Mouse (Mus musculus) forebrain, embryonic 14.5 days (tissue): ENCODE measurements around the gene H2-Ab1. TPM values are rescaled to one million over a fixed set of nuclear protein-coding genes. Genes with fewer than 3 reads are reported as not detected.
"Not testable (repeated sequence)": the region's sequence is repeated elsewhere in the genome, so short reads cannot be mapped to it uniquely, and the experiment has no call there.

Source experiments
- ATAC-seq: fragments of 200-750 bp; cut with Nextera tagmentation; 2 replicates; pipeline ENCODE4 v1.8.0; 2017; ENCODE audit warnings: mild to moderate bottlenecking, moderate library complexity
- DNase-seq: peaks from one replicate; pipeline ENCODE4 v3.0.0-alpha.2; 2015; ENCODE audit warnings: low spot score
- H3K27ac ChIP-seq: fragments of 300-500 bp; sonication (generic); 2 replicates; pipeline ENCODE4 v1.5.1; 2014; ENCODE audit warnings: low read depth, mild to moderate bottlenecking, control low read depth, low read length, moderate library complexity
- H3K27me3 ChIP-seq: fragments of 300-500 bp; sonication (generic); replicated peaks from 2 replicates; pipeline ENCODE4 v1.6.1; 2014; ENCODE audit warnings: low read length, control low read depth, mixed read lengths; ENCODE audit not compliant: control insufficient read depth, insufficient read depth
- H3K36me3 ChIP-seq: fragments of 300-500 bp; sonication (generic); 2 replicates; pipeline ENCODE4 v1.6.1; 2014; ENCODE audit warnings: low read length, control low read depth; ENCODE audit not compliant: control insufficient read depth, insufficient read depth
- H3K4me1 ChIP-seq: fragments of 300-500 bp; sonication (generic); 2 replicates; pipeline ENCODE4 v1.6.1; 2014; ENCODE audit warnings: antibody characterized with exemption, low read length, control low read depth; ENCODE audit not compliant: control insufficient read depth, insufficient read depth
- H3K4me2 ChIP-seq: fragments of 300-500 bp; sonication (generic); 2 replicates; pipeline ENCODE4 v1.6.1; 2014; ENCODE audit warnings: mild to moderate bottlenecking, control low read depth, low read length
- H3K4me3 ChIP-seq: fragments of 300-500 bp; sonication (generic); 2 replicates; pipeline ENCODE4 v1.5.1; 2014; ENCODE audit warnings: low read depth, low read length, control low read depth
- H3K9ac ChIP-seq: fragments of 300-500 bp; sonication (generic); 2 replicates; pipeline ENCODE4 v1.6.1; 2014; ENCODE audit warnings: mild to moderate bottlenecking, low read length, control low read depth, moderate library complexity
- H3K9me3 ChIP-seq: fragments of 300-500 bp; sonication (generic); replicated peaks from 2 replicates; pipeline ENCODE4 v1.6.1; 2016; ENCODE audit warnings: low read length, control low read depth, mixed read lengths; ENCODE audit not compliant: control insufficient read depth
- WGBS: fragments of 180-500 bp; shearing (Covaris S2); extraction: QIAGEN DNeasy Blood & Tissue Kit; methylation state at CpG from one replicate; pipeline ENCODE4 v1.1.7; 2014; 5-methylcytosine and 5-hydroxymethylcytosine counted together
- polyA plus RNA-seq: library from polyadenylated mRNA; unstranded; fragments of >200 nt; fragmentation: Nextera tagmentation; extraction: Ambion mirVana; gene quantifications from 2 replicates; pipeline ENCODE4 v1.2.1, GENCODE M21; 2014

H2-Ab1 gene
- polyA plus RNA-seq, 1 experiment from 2014 or later: 1.4 TPM

DNA sequence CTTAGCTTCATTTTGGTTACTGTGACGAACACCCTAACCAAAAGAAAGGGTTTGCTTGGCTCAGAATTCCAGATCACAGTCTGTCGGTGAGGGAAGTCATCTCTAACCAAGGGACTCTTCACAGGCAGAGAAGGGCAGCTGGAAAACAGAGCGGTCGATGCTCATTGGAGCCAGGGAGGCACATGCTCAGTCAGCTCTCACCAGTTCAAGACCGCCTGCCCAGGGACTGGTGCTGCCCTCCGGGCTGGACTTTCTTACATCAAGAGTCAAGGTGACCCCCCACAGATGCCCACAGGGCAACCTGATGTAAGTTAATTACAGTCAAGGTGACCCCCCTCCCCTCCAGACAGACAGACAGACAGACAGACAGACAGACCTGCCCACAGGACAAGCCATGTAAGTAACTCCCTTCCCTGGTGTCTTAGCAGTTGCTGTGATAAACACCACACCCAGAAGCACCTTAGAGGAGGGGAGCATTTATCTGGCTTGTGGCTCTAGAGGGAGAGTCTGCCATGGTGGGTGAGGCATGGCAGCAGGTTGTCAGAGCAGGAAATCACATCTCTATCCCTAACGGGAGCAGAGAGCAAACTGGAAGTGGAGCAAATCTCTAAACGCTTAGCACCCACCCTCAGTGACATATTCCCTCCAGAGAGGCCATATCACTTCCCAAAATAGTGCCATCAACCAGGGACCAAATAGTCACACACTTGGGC is 40.1 kb upstream of the H2-Ab1 start:
- Histone ChIP-seq H3K9me3 (no peaks in the 10 kb centered on the region), H3K4me1 (no peaks in the 10 kb centered on the region), H3K27me3 (peaks cover 19% of the 10 kb centered on the region), H3K27ac (no peak overlapping the region), H3K4me3 (no peak overlapping the region), H3K9ac (no peak overlapping the region), H3K36me3 (no peaks in the 10 kb centered on the region), H3K4me2 (no peak overlapping the region)
- ATAC-seq (no peak), DNase-seq (no peak)
- WGBS: 86% methylated on average over 8 of the region's 8 CpGs

DNA sequence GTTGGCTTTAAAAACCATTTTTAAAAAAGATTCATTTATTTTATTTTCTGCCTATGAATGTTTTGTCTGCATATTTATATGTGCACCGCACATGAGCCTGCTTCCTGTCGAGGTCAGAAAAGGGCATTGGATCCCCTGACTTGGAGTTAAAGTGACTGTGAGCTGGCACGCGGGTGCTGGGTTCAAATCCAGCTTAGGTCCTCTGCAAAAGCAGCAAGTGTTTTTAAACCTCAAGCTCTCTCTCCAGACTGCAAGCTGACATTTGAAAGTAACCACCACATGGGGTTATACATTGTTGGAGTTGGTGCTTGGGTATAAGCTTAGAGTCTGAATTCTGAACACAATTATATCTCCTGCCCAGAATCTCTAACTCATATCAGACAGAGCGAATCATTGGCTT is 39.5 kb upstream of the H2-Ab1 start:
- Histone ChIP-seq H3K4me2 (no peak overlapping the region), H3K4me3 (no peak overlapping the region), H3K27ac (no peak overlapping the region), H3K27me3 (peaks cover 14% of the 10 kb centered on the region), H3K4me1 (no peaks in the 10 kb centered on the region), H3K36me3 (no peaks in the 10 kb centered on the region), H3K9me3 (no peaks in the 10 kb centered on the region), H3K9ac (no peak overlapping the region)
- WGBS: 88% methylated on average over 5 of the region's 5 CpGs
- DNase-seq (no peak), ATAC-seq (no peak)

DNA sequence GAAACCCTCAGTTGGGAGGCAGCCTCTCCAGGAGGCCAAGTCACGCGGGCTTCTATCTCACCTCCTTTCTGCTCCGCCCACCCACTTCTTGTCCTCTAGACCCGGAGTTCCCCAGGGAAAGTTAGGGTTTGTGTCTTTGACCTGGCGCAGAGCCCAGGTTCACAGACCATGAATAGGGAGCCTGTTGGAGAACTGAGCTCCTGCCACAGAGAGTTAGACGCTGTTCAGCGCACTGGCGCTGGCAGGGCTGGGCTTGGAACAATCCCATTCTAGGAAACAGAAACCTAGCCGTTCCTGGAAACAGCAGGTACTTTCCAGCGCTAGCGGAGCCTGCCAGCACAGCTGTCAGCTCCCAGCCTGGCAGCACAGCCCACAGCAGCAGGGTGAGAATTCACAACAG is 38.8 kb upstream of the H2-Ab1 start:
- no peak overlapping the region for H3K4me2 ChIP-seq
- H3K9me3 ChIP-seq: no peaks in the 10 kb centered on the region
- H3K27ac ChIP-seq: no peak overlapping the region
- ATAC-seq (no peak), DNase-seq (no peak)
- no peak overlapping the region for H3K9ac ChIP-seq
- H3K4me1 ChIP-seq: no peaks in the 10 kb centered on the region
- 57% methylated on average over 11 of the region's 11 CpGs for WGBS
- no peak overlapping the region for H3K4me3 ChIP-seq
- H3K27me3 ChIP-seq: peaks cover 8% of the 10 kb centered on the region
- no peaks in the 10 kb centered on the region for H3K36me3 ChIP-seq

DNA sequence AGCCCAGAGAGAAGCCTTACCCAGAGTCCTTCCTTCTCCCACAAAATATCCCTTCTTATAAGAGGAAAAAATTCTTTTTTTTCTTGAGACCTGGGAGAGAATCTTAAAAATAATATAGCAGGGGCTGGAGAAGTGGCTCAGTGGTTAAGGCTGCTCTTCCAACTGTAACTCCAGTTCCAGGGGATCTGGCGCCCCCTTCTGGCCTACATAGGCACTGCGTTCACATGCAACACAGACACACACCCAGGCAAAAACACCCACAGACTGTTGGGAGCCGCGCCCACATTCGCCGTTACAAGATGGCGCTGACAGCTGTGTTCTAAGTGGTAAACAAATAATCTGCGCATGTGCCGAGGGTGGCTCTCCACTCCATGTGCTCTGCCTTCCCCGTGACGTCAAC is 38.4 kb upstream of the H2-Ab1 start:
- H3K4me2 ChIP-seq, H3K4me3 ChIP-seq, ATAC-seq, H3K4me1 ChIP-seq, H3K36me3 ChIP-seq, H3K9ac ChIP-seq, DNase-seq, H3K9me3 ChIP-seq, H3K27ac ChIP-seq, H3K27me3 ChIP-seq: not testable (repeated sequence)
- 90% methylated on average over 8 of the region's 11 CpGs for WGBS

DNA sequence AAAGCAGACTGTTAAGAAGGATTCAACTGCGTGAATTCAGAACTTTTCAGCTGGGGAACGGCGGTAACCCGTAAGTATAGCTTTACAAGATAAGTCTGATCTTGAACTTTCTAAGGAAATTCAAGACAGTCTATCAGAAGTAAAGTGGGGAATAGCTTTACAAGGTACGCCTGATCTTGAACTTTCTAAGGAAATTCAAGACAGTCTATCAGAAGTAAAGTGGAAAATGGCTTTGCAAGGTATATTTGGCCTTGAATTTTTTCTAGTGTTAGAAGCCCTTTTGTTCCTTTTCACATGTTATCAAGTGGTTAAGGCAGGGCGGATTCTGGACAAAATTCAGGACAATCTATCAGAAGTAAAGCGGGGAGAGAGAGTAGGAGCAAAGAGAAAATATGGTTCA is 37.7 kb upstream of the H2-Ab1 start:
- DNase-seq, H3K9me3 ChIP-seq, H3K27ac ChIP-seq, ATAC-seq, H3K36me3 ChIP-seq, H3K4me1 ChIP-seq, H3K4me3 ChIP-seq, H3K4me2 ChIP-seq, H3K27me3 ChIP-seq, H3K9ac ChIP-seq: not testable (repeated sequence)
- WGBS: 100% methylated on average over 3 of the region's 7 CpGs

DNA sequence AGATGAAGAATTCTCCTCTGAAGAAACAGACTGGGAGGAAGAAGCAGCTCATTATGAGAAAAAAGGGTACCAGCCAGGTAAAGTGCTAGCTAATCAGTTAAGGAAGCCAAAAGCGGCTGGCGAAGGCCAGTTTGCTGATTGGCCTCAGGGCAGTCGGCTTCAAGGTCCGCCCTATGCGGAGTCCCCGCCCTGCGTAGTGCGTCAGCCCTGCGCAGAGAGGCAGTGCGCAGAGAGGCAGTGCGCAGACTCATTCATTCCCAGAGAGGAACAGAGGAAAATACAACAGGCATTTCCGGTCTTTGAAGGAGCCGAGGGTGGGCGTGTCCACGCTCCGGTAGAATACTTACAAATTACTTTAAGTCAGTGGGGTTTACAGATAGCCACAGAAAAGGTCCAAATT is 37.1 kb upstream of the H2-Ab1 start:
- not testable (repeated sequence) for H3K9me3 ChIP-seq, H3K4me2 ChIP-seq, H3K27ac ChIP-seq, ATAC-seq, H3K9ac ChIP-seq, H3K4me1 ChIP-seq, H3K36me3 ChIP-seq, H3K4me3 ChIP-seq, H3K27me3 ChIP-seq, DNase-seq
- WGBS: 97% methylated on average over 5 of the region's 16 CpGs

DNA sequence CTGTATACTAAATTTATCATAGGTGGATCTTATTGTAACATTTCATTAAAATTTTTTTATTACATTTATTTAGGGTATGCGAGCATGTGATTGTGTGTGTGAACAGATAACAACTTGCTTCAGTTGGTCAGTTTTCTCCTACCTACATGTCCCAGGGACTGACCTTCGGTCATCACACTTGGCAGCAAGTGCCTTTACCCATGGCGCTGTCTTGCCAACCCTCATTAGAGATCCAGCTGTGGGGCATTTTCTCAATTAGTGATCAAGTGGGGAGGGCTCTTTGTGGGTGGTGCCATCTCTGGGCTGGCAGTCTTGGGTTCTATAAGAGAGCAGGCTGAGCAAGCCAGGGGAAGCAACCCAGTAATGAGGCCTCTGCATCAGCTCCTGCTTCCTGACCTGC is 32.7 kb upstream of the H2-Ab1 start:
- H3K4me2 ChIP-seq: no peak overlapping the region
- H3K4me3 ChIP-seq: no peak overlapping the region
- ATAC-seq: no peak
- 92% methylated on average over 3 of the region's 3 CpGs for WGBS
- H3K4me1 ChIP-seq: no peaks in the 10 kb centered on the region
- H3K27me3 ChIP-seq: no peaks in the 10 kb centered on the region
- no peaks in the 10 kb centered on the region for H3K9me3 ChIP-seq
- H3K27ac ChIP-seq: no peak overlapping the region
- no peak overlapping the region for H3K9ac ChIP-seq
- DNase-seq: no peak
- H3K36me3 ChIP-seq: no peaks in the 10 kb centered on the region

DNA sequence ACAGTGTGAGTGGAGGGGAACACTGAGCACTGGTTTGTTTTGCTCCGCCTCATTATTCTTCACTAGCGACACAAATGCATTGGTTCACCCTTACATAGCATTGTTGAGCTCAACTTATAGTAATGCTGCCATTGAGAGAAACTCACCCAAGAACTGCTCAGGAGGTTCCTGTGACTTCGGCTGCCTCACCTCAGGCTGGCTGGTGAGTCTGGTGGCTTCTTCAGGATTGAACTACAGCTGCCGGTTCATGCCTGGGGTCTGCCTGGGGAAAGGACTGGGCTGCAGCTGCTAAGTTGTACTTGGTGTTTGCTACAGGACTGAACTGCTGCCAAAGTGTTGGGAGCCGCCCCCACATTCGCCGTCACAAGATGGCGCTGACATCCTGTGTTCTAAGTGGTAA is 32.1 kb upstream of the H2-Ab1 start:
- ATAC-seq: no peak
- 95% methylated on average over 8 of the region's 8 CpGs for WGBS
- Histone ChIP-seq H3K4me2 (no peak overlapping the region), H3K27me3 (no peaks in the 10 kb centered on the region), H3K9ac (no peak overlapping the region), H3K9me3 (no peaks in the 10 kb centered on the region), H3K27ac (no peak overlapping the region), H3K4me1 (no peaks in the 10 kb centered on the region), H3K36me3 (no peaks in the 10 kb centered on the region), H3K4me3 (no peak overlapping the region)
- no peak for DNase-seq

DNA sequence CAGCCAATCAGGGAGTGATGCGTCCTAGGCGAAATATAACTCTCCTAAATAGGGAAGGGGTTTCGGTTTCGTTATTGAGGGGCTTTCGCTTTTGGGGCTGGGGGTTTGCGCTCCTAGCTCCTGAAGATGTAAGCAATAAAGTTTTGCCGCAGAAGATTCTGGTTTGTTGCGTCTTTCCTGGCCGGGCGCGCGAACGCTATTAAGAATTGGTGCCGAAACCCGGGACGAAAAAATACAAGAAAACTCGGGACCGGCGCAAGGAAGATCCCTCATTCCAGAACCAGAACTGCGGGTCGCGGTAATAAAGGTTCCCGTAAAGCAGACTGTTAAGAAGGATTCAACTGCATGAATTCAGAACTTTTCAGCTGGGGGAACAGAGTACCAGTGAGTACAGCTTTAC is 31.6 kb upstream of the H2-Ab1 start:
- H3K9ac ChIP-seq, H3K4me2 ChIP-seq, H3K27ac ChIP-seq, DNase-seq, H3K36me3 ChIP-seq, ATAC-seq, H3K4me3 ChIP-seq, H3K27me3 ChIP-seq, H3K9me3 ChIP-seq, H3K4me1 ChIP-seq: not testable (repeated sequence)
- WGBS: 97% methylated on average over 13 of the region's 23 CpGs
